Mouse (Mus musculus): Measurements from ENCODE around the gene Rnf13.
A peak's percentile ranks its signal among the peaks of the same experiment; 100 is the strongest.
"Not testable (repeated sequence)": the region's sequence is repeated elsewhere in the genome, so short reads cannot be mapped to it uniquely, and the experiment has no call there.

Rnf13 gene

GRCm38 (mm10) chr3:57735511-57736370 is at the start of gene Rnf13:
Rnf13 (plus strand) TSS chr3:57736062.
- DNase-seq (ENCODE audit: low read depth, low spot score): peak; percentile 78

- DNase-seq (ENCODE audit: low read depth, low spot score): no peak
Observed at GRCm38 (mm10) chr3:57691772-57692171, 44.1 kb upstream of the Rnf13 start.

DNA sequence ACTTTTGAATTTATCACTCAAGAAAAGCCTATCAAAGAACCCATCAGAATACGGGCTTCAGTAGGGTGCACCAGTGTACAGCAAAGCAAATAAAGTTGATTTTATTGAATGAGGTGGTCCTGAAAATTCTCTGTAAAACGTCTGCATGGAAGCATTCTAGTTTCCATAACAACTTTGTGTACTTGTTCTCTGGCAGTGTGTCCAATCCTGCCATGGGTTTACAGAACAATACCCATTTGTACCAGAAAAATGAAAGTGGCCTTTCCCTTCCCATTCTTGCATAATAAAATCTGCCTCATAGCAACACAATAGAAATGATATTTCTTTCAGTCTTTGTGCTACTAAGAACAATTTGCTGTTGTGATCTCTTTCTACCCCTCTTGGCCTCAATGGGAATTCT is 43.1 kb upstream of the Rnf13 start, which contains the start of gene Ankub1:
Ankub1 (minus strand) TSS at position 81 of the 400 bp plus-strand sequence.
- DNase-seq (ENCODE audit: low read depth, low spot score): no peak

DNA sequence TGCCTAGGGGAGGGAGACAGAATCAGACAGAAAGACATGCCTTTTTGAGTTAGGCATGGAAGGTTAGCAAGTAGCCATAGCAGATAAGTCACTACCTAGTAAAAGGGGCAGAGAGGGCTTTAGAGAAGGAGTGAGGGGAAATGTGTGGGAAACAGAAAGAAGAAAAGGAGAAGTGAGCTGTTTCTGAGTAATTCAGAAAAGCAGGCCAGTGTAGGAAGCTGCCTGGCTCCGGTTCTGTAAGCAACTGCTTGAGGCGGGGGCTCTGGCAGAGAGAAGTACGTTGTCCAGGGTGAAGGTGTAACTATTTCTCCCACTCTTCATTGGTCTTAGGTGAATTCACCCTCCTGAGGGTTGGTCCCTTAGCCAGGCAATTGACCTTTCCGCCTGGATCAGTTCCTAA is 39.6 kb upstream of the Rnf13 start:
- no peak for DNase-seq (ENCODE audit: low read depth, low spot score)

DNA sequence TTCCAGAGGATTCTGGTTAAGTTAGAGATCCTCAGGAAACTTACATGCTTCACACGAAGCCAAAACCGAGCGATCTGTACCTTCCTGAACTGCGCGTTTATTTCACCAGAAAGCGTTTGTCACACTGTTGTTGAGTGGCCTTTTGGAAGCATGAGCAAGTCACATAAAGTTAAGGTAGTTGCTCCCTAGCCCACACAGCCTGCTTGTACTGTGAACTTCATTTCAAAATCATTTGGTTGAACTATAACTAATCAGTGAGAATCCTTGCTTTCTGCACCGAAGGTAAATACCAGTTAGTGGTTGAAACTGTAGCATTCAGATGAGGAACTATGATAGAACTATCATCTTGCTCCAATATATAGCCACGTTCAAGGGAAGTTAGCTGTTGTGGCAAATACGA is 39.1 kb upstream of the Rnf13 start:
- DNase-seq (ENCODE audit: low read depth, low spot score): no peak

- DNase-seq (ENCODE audit: low read depth, low spot score): no peak
Observed at GRCm38 (mm10) chr3:57714151-57714550, 21.7 kb upstream of the Rnf13 start.

DNA sequence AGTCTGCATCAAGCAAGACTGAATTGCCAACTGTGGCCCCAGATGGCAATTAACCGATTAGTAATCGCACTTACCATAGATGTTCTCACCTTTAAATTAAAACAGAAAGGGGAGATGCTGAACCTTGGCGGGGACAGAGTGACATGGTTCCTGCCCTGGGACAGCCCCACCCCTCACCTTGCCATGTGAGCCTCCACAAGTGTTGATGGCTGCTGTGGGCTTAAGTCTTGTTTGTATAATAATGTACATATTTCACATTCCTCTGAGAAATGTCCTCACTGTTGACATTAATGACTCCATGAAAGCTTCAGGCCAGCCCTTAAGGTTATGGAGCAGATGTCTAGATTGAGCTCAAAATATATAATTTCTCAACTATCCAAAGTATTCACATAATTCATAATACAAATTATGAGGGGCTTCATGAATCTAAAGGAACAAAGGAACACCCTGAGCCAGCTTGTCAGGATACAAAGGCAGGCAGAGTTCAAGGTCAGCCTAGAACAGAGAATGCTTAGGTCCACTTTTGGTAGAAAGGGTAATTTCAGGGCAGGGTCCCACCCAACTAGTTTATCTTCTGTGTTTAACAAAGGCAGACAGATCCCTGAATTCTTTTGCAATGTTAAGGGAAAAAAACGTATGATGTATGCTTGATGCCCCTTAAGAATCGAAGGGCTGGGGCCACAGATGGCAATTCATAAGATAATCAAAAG is 3.5 kb upstream of the Rnf13 start:
- no peak for DNase-seq (ENCODE audit: low read depth, low spot score)

DNA sequence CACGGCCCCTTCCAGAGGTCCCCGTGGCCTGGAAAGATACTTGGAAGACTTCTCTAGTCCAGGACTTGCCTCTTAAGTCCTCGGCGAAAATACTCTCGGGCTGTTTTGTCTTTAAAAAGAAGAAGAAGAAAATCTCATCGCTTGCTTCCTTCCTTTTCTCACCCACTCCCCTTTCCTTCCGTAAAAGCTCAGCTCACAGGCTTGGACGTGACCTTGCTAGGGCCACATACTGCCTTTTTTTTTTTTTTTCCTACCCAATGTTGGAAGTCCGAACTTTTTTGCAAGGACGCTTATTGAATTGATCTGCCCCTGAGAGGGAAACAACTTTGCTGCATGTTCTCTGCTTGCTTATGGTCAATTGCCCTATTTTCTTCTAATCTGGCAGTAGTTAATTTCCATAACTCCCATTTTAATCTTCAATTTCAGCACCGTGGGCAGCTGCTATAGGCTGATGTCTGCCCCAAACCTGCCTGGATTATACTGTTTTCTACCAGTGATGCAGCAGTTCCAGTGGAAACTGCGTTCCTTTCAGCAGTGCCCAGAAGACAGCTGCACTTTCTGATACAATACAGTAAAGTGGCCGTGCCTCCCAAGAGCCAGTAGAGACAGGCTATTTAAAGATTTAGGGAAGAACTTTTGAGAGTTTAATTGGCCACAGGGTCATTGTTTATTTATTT is 695 bp downstream of the Rnf13 start:
- DNase-seq (ENCODE audit: low read depth, low spot score): no peak

GRCm38 (mm10) chr3:57739830-57740229 is 4.0 kb downstream of the Rnf13 start:
- DNase-seq (ENCODE audit: low read depth, low spot score): no peak

DNA sequence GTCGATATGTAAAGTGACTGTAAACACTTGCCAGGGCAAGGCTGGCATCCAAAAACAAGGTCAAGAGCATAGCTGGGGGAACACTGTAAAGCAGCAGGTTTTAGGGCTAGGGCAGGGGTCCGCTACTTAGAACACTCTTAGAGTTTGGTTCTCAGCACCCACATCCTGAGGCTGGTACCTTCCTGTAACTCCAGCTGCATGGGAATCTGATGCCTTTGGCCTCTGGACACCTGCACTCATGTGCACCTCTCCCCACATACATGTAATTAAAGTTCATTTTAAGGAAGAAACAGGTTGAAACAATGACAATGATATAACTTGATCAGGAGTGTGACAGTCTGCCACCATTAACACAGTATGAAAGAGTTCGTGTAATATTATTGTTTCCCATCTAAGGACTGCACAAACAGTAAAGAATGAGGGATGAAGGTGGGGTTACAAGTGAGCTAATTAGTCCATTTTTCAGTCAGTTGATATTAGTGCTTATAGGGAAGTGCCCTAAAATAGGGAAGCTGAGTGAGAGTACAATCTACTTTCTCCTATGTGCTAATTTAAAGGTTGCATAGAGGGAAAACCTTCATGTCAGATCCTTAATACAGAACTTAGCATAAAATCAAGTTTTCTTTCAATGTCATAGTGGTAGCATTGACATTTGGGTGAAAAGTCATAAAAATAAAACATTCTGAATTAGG is 12.9 kb downstream of the Rnf13 start:
- no peak for DNase-seq (ENCODE audit: low read depth, low spot score)

- DNase-seq (ENCODE audit: low read depth, low spot score): no peak
Observed at GRCm38 (mm10) chr3:57776915-57777314, 41.1 kb downstream of the Rnf13 start.

GRCm38 (mm10) chr3:57788472-57788871 is 52.6 kb downstream of the Rnf13 start:
- no peak for DNase-seq (ENCODE audit: low read depth, low spot score)

DNA sequence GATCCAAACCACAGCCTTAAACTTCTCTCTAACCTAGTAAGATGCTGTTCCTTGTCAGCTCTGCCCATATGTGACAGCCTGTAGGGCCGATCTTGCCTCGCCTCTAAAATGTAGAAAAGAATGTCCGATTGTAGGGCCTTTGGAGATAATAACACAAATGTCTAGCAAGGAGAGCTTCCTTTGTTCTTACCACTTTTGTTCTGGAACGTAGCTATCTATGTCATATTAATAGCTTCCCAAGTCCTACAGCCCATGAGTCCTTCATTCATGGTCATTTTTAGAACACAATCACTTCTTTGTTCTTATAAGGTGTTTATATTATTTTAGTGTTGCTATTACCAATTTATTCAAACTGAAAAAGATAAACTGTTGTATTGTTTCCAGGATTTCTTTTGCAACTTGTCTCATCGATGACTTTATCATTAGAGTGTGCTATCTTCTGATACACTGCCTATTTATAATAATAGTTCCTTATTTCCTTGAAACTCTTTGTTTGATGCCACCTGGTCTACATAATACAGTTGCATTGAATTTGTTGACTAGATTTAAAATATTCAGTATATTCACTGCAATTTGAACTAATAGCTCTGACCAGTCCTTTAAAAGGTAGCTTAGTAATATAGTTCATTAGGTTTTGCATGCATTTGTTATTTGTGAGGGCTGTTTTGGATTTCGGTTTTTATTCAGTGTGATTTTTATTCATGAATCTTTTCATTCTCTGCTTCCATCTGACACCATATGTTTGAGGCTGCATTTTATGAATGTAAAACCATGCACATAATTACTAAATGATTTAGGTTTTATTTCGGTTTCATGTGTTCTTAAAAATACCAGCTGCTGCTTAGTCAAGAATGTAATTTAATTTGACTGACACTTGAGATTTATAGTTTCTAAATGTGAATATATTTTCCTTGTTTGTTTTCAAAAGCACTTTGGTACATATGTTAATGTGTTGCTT is 53.4 kb downstream of the Rnf13 start:
- DNase-seq (ENCODE audit: low read depth, low spot score): no peak

DNA sequence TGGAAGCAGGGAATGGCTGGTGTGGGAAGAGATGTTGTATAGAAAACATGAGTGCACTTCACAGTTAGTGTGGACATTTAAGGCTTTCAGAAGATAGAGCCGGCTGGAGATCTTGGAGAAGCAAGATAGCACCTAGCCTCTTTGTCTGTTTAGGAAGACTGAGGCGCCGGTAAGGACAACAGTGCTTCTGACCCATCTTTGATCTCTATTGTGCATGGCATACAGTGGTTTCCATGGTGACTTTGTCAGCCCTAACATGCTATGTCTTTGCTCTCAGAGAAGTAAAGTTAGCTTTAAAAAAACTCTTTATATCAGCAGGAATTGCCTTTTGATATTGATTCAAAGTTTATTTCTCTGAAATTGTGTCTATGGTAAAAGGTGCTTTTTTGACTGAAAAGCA is 55.2 kb downstream of the Rnf13 start:
- DNase-seq (ENCODE audit: low read depth, low spot score): no peak

- DNase-seq (ENCODE audit: low read depth, low spot score): not testable (repeated sequence)
Observed at GRCm38 (mm10) chr3:57795071-57795470, 59.2 kb downstream of the Rnf13 start.

DNA sequence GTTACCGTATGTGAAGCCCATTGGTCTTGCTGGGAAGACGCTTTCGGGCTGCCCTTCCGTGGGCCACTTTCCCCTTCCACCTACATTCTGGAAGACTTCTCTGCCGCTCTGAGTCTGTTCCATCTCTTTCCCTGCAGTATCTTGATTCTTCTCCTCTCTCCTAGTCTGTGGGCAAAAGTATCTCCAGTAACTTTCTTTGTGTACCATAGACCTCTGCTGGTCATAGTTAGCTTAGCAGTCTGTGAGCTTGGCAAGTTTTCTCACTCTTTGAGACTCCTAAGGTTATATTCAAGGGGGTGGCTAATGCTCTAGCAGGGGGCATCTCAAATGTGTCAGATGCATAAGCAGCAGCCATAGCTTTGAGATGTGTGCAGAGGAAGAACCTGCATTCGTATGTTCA is 79.6 kb downstream of the Rnf13 start:
- no peak for DNase-seq (ENCODE audit: low read depth, low spot score)

DNA sequence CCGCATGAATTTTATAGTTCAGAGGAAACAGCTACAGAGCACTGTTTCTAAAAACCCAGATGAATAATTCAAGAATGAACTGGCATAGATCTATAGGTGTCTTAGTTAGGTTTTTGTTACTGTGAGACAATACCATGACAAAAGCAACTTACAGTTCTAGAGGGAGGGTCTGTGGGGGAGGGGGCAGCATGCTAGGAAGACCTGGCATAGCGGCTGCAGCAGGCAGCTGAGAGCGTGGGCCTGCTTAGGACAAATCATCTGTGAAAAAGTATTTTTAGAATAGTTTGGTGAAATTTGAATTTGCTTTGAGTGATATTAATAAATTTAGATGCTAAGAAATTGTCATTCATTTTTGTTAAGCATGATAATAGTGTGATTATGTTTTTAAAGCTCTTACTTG is 90.0 kb downstream of the Rnf13 start:
- DNase-seq (ENCODE audit: low read depth, low spot score): no peak

- DNase-seq (ENCODE audit: low read depth, low spot score): no peak
Observed at GRCm38 (mm10) chr3:57833585-57833984, 97.7 kb downstream of the Rnf13 start.

GRCm38 (mm10) chr3:57836911-57837310 is 101.0 kb downstream of the Rnf13 start:
- no peak for DNase-seq (ENCODE audit: low read depth, low spot score)

DNA sequence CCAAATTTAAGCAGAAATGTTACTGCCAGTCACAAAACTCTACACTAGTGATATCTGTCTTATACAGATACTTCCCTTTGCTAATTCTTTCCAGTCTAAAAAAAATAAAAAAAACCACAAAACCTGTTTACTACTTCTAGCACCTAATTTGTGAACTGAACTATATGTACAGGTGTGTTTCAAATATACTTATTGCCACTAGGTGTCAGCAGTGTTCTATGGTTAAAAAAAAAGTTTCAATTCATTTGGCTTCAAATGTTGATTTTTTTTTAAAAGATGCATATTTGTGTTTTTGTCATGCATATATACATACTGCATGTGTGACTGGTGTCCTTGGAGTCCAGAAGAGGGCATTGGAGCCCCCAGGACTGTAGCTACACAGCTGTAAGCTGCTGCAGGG is 107.9 kb downstream of the Rnf13 start:
- DNase-seq (ENCODE audit: low read depth, low spot score): peak; percentile 11
